Mouse (Mus musculus) layer of hippocampus, postnatal 36 days (tissue): ENCODE data around the gene Cep290. TPM values are rescaled to one million over a fixed set of nuclear protein-coding genes. Genes with fewer than 3 reads are reported as not detected.
"Not testable (repeated sequence)": the region's sequence is repeated elsewhere in the genome, so short reads cannot be mapped to it uniquely, and the experiment has no call there.

ENCODE experiments used
- DNase-seq, 2 experiments: peaks; one replicate each; pipeline ENCODE4 v3.0.0; 2022
- total RNA-seq, 2 experiments: library from RNA; stranded (reverse); gene quantifications; 2 replicates each; pipeline ENCODE4 v1.2.3; 2021

Cep290 gene
- 10 to 100 TPM; 12.5 to 14.0 TPM for total RNA-seq

DNA sequence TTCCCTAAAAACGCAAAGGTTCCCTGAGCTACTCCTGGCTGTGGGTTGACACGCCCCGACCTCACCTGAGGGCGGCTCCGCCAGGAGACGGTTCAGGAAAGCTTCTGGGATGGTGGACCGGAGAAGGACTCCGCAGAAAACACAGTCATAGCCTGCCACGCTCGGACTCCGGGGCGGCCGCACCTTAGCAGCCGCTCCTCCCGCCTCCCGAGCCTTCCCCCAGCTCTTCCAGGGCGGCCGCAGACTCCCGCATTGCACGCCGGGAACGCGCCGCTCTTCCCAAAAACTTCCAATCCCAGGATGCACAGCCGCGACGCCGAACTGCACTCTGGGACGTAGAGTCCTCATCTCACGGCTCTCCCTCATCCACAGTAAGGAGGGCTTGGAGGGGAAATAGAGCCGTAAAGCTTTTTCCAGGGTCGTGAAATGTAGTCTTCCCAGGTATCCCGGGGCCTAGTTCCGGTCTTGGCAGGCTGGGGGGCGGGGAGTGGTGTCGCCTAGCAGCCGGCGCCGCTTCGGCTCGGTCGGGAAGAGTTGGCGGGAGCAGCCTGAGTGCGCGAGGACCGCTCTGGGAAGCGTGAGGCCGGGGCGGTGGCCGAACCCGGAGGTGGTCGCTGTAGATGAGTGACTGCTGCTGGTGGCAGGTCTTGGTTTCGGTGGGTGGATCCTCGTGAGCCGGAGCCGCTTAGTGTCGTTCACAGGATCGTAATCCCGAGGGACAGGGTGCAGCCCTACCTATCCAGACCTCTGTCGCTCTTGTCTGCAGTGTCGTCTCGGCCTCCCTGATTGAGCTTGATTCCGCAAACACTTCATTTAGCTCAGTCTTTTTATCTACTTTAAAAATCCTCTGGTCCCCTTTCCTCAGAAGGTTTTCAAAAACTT lies at the start of gene Cep290, which contains the start of gene Tmtc3:
Gene Cep290, plus strand, starts transcription at position 462 of the 882 bp plus-strand sequence.
Gene Tmtc3, minus strand, starts transcription at position 254 of the 882 bp plus-strand sequence.
- peak; percentile 97 for DNase-seq

DNA sequence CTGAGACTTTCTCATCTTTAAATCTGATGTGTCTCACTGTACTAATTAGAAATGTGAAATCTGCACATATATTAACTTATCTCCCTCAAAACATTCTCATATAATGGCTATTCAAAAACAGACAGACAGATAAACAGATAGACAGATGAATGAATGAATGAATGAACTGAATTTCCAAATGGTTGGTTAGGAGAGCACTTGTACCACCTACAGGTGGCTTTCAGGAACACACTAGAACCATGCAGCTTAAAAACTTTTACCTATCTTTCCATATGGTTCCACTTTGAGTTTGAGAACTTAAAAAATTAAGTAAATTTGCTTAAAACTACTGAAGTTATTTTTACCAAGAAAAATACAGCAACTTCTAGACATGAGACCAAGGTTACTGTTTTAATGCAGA lies 38.0 kb upstream of the Cep290 start:
- no peak for DNase-seq

DNA sequence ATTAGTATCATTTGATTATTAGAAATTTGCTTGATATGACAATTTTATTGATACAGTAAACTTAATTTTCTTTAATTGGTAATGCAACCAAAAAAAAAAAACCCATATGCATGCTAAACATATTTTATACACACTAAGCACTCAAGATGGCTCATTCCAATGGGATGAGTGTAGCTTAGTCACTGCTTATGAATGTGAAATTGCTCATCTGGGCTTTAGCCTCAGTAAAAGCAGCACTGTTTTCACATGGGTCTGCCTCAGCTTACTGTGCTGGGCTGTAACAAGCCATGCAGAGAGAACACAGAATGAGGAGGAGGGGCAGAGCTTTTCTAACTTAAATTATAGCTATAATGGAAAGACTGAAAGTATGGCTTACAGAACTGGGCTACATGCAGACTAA lies 26.8 kb upstream of the Cep290 start:
- no peak for DNase-seq

DNA sequence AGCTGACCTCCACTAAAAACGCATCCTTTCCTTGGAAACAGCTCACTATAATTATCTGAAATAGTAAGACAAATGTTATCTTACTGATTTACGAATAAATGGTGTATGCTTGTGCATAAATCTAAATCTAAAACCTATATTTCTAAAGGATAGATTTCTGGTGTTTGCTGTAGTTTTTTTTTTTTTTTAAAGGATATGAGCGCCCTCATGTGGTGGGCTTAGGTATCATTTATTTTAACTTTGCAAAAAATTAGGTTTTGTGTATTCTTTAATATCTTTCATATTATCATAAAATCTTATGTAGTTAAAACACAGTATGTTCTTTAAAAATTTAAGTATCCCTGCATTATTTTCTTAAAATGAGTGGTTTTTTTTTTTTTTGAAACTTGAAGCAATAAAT lies 12.3 kb upstream of the Cep290 start:
- no peak for DNase-seq

DNA sequence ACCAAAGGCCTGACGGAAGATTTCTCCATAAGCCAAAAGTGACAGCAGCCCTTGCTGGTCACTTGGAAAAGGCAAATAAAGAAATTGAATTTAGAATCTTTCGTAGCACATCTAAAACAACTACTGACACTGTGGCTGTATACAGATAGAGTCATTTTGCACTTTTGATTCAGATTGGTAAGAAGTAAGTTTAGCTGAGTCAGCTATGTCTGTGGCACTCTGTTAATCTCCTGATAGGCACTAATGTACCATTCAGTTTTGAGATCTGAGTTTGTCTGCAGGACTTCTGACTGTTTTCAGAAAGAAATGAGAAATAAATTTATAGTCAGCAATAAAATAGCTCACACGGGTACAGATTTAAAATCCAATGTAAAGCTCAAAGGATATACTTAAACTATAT lies 7.8 kb upstream of the Cep290 start:
- DNase-seq = no peak

DNA sequence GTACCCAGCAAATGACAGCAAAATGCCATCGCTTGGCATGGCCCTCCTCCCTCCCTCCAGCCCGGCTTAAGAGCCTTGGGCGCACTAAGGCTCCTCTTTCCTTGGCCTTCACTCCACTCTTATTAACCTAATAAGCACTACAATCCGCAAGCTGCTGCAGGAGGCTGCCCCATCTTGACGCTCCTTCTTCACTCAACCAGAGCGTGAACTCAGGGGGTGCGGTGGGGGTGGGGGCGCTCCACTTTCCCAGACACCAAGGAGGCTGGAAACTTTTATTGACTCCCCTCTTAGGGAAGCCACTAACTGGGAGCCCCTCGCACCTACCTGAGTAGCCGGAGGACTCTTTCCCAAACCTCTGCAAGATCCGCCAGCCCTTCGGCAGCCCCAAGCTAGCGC lies 659 bp upstream of the Cep290 start:
- no peak for DNase-seq

DNA sequence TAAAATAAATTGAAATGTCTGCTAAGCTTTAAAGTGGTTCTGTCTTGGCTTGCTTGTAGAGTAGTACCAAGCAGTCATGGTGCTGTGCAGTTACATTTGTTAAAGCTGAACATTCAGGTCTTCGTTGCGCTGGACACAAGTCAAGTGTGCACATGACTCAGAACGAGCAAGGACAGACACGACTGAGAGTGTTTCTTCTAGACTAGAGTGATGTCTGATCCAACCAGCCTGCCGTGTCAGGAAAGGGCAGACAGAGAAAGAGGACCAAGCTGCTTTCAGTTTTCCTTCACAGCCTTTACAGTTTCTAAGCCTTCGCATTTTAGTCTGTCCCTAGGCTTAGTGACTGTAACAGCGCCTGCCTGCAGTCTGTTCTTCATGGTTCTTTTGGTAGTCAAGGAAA lies 4.6 kb downstream of the Cep290 start:
- no peak for DNase-seq

DNA sequence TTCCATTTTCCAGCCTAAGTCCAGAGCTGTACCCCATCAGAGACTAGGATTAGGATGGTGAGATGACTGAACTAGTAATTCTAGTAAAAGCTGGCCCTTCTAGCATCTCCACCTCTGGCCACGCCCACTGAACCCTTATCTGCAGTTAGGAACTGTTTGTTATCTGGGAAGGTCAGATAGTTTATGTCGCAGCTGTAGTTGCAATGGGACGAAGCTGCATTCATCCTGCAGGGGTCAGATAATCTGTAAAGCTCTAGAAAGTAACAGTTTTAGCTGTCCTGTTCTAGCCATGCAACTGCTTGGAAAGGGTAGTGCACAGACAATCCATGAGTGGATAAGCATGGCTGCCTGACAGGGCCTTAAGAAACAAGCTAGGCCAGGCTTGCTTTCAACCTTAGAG lies 11.0 kb downstream of the Cep290 start:
- no peak for DNase-seq

DNA sequence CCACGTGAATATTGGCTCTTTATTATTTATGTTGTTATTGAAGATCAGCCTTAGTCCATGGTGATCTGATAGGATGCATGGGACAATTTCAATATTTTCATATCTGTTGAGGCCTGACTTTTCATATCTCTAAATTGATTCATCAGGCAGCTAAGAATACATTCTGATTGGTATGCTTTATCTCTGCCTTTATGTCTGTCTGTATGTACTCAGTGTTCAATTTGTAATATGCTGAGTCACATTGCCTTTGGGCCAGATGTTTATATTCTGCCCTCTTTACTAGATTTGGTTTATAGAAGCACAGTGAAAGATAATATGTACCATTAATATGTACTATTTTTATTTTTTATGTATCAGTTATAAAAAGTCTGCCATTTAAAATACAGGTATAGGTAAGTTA lies 20.8 kb downstream of the Cep290 start:
- no peak for DNase-seq

DNA sequence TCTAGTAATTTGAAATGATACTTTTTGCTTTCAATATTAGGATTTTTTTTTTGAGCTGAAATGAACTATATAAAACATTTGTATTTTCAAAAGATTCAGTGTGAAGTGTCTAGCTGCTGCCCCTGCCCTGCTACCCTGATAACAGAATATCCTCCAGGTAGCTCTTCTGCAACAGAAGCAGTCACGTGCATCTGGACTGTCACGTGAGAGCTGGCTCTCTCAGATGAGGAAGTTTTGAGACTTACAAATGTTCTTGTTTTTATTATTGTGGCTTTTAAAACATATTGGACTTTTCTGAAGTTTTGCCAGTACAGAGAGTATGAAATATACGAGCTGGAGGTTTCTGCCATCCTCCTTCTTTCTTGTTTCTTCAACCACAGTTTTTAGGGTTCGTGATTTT lies 34.3 kb downstream of the Cep290 start:
- no peak for DNase-seq

DNA sequence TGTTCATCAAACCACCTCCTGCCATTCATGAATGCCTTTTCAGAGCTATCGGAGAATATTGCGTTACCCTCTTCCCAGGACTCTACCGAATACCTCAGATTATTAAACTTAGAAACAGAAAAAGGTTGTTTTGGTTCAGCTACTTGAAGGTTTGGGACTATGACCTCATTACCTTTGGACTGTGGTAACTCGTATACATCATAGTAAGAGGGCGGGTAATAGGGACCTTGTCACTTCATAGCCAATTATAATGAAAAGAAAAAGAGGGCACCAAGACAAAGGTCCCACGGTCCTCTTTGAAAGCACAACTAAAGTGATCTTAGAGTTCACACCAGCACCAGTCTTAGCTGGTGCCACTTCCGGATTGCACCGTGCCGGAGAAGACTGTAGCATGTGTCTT lies 35.0 kb downstream of the Cep290 start:
- no peak for DNase-seq

DNA sequence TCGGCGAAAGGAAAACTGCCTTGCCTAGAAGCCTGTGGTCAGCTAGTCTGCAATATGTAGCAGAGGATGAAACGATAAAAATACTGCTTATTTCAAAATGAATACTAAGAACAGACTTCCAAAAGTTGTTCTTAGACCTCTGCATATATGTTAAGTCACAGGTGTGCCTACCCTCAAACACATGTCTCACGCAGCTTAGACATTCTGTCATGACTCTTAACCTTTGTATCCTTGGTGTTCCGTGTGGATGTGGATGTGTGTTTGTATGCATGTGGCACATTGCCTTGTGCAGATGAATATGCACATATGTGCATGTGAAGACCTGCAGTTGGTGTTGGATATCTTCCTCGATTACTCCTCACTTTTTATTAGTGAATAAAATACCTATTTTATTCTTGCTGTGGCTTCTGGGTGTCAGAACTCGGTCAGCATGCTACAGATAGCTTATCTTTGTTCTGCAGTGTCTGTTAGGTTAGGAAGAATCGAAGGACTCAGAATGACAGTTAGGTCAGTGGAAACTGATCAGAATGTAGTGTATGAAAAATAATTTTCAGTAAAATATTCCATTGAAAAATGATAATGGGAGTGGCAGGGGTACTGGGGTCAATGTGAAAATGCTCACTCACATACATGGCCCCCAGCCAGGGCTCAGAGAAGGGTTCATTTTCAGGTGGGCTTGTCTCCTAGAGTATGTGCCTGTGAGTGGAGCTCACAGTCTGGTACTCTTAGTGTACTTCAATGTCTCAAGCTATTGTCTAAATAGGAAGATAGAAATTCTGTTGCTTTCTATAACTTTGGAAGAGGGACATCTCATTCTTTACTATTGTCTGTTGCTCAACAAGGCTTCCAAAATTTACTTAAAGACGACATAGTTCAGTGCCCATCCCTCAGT lies 37.4 kb downstream of the Cep290 start:
- DNase-seq = no peak

DNA sequence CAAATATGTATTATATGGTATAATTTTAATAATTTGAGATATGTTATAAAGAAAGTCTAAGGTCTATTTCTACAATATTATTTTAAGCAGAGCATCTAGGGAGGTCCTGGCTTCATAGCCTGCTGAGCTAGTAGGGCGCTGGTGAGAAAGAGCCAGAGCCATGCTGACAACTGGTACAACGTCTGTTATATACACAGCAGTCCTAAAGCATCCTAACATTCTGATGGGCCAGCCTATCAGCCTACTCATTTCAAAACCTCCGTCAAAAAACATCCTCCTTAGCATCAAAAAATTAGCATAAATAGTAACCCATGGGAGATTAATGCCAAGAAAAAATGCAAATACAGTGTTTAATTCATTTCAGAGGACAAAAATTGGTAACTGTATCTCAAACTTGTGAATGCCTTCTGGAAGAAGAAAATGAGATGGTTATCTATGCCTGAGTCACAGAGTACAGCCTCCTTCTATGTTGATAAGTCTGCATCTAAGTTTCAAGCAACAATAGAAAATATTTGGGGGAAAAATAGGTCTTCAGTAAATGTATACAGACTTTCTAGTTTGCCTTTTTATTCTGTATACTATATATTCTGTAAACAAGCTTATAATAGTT lies 69.3 kb downstream of the Cep290 start:
- no peak for DNase-seq

DNA sequence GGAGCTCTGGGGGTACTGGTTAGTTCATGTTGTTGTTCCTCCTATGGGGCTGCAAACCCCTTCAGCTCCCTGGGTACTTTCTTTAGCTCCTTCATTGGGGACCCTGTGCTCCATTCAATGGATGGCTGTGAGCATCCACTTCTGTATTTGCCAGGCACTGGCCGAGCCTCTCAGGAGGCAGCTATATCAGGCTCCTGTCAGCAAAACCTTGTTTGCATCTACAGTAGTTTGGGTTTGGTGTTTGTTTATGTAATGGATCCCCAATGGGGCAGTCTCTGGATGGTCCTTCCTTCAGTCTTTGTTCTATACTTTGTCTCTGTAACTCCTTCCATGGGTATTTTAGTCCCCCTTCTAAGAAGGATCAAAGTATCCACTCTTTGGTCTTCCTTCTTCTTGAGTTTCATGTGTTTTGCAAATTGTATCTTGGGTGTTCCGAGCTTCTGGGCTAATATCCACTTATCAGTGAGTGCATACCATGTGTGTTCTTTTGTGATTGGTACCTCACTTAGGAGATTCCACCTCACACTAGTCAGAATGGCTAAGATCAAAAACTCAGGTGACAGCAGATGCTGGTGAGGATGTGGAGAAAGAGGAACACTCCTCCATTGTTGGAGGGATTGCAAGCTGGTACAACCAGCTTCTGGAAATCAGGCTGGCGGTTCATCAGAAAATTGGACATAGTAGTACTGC lies 73.0 kb downstream of the Cep290 start:
- DNase-seq = not testable (repeated sequence)

DNA sequence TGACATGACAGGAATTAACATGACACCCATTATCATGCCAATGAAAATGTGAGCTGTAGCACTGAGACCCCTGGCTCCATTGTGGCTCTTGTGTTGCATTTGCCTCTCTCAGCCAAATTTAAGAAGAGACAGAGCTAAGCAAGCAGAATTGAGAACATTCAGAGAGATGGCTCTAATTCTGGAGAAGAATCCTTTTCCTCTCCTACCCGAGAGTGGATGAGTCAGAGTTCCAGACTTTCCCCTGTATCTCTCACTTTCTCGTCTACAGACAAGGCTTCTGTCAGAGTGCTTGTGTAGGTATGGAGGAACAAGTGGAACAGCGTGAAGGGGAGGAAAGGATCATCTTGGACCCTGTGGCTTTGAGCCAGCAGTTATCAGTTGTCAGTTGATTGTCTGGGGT lies 76.8 kb downstream of the Cep290 start:
- DNase-seq = no peak

DNA sequence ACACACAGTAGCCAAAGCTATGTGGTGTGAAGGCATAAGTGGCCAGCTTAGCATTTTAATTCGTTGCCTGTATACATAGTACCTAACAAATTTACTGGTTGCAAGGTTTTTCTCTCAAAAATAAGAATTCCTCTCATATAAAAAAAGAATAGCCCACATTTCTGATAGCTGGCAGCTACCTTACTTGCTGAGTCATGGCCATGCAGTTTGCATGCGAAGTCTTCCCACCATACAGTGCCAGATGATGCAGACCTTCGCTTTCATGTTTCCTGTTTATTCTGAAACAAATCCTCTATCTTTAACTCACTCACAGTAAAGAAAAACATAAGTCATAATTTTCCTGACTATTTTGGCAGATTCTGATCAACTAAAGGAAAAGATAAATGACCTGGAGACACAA lies 84.3 kb downstream of the Cep290 start:
- DNase-seq = no peak

DNA sequence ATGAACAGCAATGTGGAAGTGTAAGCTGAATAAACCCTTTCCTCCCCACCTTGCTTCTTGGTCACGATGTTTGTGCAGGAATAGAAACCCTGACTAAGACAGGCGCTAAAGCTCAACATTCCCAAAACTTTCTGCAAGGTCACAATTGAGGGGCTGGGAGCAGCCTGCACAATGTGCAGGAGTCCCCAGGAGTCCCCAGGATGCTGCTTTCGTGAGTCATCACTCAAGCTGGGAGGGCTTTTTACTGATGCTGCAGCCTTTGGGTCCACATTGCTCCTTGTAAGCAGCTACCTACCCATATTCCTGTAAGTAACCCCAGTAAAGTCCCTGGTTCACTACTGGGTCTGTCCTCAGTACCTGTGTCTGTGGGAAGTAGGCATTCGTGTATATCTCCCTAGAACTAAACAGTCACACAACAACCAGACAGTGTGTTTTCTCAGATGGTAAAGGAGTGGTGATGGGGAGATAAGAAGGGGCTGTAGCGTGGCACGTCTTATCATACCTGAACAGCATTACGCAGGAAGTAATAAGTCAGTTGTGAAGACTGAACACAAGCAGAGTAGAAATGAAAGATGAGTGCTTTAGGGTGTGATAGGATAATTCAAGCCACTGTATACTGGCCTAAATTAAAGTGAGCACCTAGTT lies 87.3 kb downstream of the Cep290 start:
- no peak for DNase-seq

DNA sequence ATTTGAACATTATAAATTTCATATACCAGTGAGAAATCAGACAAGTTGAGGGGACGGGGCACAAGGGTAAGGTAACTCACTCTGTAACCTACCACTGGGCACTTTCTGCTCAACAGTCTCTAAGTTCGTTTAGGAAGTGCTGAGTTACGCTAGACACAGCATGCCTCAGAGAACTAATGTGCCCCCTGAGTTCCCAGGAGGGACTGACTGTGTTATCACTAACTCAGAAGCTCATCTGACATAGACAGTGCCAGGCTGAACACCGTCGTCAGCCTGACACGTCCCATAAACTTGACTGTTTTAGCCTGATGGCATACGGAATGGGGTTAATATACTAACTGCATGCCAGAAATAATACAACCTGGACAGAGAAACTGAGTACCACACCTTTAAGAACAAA lies 87.9 kb downstream of the Cep290 start:
- DNase-seq = no peak

DNA sequence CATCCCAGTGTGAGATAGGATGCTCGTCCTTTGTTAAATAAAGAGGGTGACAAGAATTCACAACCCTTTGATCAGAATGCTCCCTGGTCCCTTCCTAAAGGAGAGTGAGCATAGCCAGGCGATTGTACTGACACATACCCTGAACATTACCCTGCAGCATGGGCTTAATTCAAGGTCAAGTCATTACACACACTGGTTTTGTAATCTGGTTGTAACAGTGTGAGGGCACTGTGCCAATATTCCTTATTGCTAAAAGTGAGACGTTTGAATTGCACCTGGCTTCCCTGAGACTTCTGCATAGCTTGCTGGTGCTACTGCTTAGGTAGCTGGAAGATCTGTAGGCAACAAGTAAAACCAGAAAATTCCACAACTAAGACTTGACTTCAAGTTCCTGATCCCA lies 96.8 kb downstream of the Cep290 start:
- no peak for DNase-seq

DNA sequence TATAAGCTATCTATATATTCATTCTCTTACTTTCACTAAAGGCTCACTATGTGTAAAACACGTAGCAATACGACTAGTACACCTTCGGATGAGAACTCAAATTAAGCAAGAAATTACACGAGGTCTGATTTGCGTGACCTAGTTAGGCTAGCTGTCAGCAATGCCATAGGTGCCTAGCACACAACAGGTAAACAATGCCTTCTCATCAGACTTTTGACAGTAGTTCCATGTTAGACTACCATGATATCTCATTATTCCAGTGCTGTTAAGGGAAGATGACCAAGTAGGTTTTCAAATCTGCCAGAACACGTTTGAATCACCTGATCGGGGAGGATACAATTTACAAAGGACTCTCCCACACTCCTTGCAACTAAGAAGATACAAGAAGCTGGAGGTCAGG lies 101.2 kb downstream of the Cep290 start:
- DNase-seq = no peak

DNA sequence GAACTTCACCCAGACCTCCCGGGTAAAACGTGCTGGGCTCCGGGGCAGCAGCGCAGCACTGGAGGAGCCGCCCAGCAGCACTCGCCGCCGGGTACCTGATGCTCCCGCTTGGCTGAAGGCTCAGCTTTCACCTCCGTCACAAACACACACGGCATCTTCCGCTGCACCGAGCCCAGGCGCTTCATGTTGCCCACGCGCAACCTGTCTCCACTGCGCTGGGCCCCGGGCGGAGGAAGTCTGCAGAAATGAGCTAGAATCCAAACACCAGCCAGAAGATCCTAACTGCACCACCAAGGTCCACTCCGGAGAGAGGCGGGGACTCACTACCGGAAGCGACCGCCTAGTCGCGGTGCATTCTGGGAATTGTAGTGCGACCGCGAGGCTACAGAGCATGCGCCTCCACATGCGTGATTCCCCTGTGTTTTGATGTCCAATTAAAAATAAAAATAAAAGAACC lies 101.6 kb downstream of the Cep290 start:
- peak; percentile 87 for DNase-seq

DNA sequence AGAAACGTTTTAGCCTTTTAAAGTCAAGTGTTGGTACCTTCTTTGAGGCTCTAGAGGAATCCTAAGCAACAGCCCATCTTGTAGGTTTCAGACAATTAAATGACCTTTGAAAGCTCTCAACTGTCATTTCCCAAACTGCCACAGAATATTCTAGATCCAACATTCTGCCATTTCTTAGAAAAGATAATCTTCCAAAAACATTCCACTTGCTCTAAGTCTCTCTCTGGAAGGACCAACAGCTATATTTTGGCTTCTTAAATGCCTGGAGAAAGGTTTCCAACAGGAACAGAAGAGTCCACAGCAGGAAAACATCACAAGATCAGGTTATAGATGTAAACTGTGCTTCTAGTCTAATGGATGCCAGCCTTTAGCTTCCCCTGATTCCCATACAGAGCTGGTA lies 103.0 kb downstream of the Cep290 start, which contains the start of the genes 4930430F08Rik and 1700017N19Rik:
Gene 4930430F08Rik, minus strand, starts transcription at position 101 of the 400 bp plus-strand sequence.
Gene 1700017N19Rik, plus strand, starts transcription at position 162 of the 400 bp plus-strand sequence.
- DNase-seq = no peak
